Mouse (Mus musculus): ENCODE measurements around the gene Troap. TPM values are rescaled to one million over a fixed set of nuclear protein-coding genes. Genes with fewer than 3 reads are reported as not detected.
"Not testable (repeated sequence)": the region's sequence is repeated elsewhere in the genome, so short reads cannot be mapped to it uniquely, and the experiment has no call there.

Troap gene
- polyA plus RNA-seq, 1 experiment from 2014 or later, result 7.1 TPM

- peaks cover 10% of the 10 kb centered on the region; the same call in 1 of the 2 replicates for H3K27me3 ChIP-seq (ENCODE audit: control insufficient read depth, insufficient read depth, low read length)
- H3K9me3 ChIP-seq (ENCODE audit: control insufficient read depth, low read length), result no peaks in the 10 kb centered on the region
- no peaks in the 10 kb centered on the region for H3K36me3 ChIP-seq (ENCODE audit: control insufficient read depth, insufficient read depth, low read length)
- H3K4me1 ChIP-seq (replicated peaks; ENCODE audit: control insufficient read depth, insufficient read depth), result peaks cover 6% of the 10 kb centered on the region; the same call in 1 of the 2 replicates
- WGBS, result 5% methylated on average over 14 of the region's 14 CpGs
- H3K27ac ChIP-seq (replicated peaks), result no peak overlapping the region
- H3K9ac ChIP-seq (ENCODE audit: low read length), result no peak overlapping the region
- no peak overlapping the region for H3K4me3 ChIP-seq (ENCODE audit: low read depth, low read length)
- peak; percentile 8; the same call in 1 of the 2 replicates for ATAC-seq (ENCODE audit: low FRiP score, low TSS enrichment)
- H3K4me2 ChIP-seq (replicated peaks; ENCODE audit: low read depth), result peak overlapping the region; percentile 62
- TF ChIP-seq EP300 (optimal IDR thresholded peaks at IDR 0.05), result no peak
- TF ChIP-seq CTCF (IDR thresholded peaks at IDR 0.05; ENCODE audit: low read depth), result peak; percentile 78
- peak; percentile 62 for DNase-seq (ENCODE audit: low spot score)
Observed at GRCm38 (mm10) chr15:99056332-99056731, 18.0 kb upstream of the Troap start.

GRCm38 (mm10) chr15:99065557-99066165, 8.7 kb upstream of the Troap start:
- H3K4me2 ChIP-seq (replicated peaks; ENCODE audit: low read depth), result no peak overlapping the region
- WGBS, result 77% methylated on average over 12 of the region's 12 CpGs
- no peaks in the 10 kb centered on the region for H3K9me3 ChIP-seq (ENCODE audit: control insufficient read depth, low read length)
- TF ChIP-seq CTCF (IDR thresholded peaks at IDR 0.05; ENCODE audit: low read depth) (no peak), EP300 (optimal IDR thresholded peaks at IDR 0.05) (no peak)
- no peak overlapping the region for H3K4me3 ChIP-seq (ENCODE audit: low read depth, low read length)
- no peaks in the 10 kb centered on the region; the same call in 1 of the 2 replicates for H3K27me3 ChIP-seq (ENCODE audit: control insufficient read depth, insufficient read depth, low read length)
- ATAC-seq (ENCODE audit: low FRiP score, low TSS enrichment) (no peak), DNase-seq (ENCODE audit: low spot score) (no peak)
- no peaks in the 10 kb centered on the region for H3K36me3 ChIP-seq (ENCODE audit: control insufficient read depth, insufficient read depth, low read length)
- H3K4me1 ChIP-seq (replicated peaks; ENCODE audit: control insufficient read depth, insufficient read depth), result no peaks in the 10 kb centered on the region
- no peak overlapping the region for H3K9ac ChIP-seq (ENCODE audit: low read length)
- no peak overlapping the region for H3K27ac ChIP-seq (replicated peaks)

- Histone ChIP-seq H3K4me3 (ENCODE audit: low read depth, low read length) (no peak overlapping the region), H3K9me3 (ENCODE audit: control insufficient read depth, low read length) (no peaks in the 10 kb centered on the region), H3K27me3 (ENCODE audit: control insufficient read depth, insufficient read depth, low read length) (no peaks in the 10 kb centered on the region), H3K27ac (replicated peaks) (no peak overlapping the region), H3K36me3 (ENCODE audit: control insufficient read depth, insufficient read depth, low read length) (no peaks in the 10 kb centered on the region), H3K4me2 (replicated peaks; ENCODE audit: low read depth) (no peak overlapping the region), H3K9ac (ENCODE audit: low read length) (no peak overlapping the region), H3K4me1 (replicated peaks; ENCODE audit: control insufficient read depth, insufficient read depth) (peaks cover 4% of the 10 kb centered on the region; the same call in 1 of the 2 replicates)
- ATAC-seq (ENCODE audit: low FRiP score, low TSS enrichment) (no peak), DNase-seq (ENCODE audit: low spot score) (no peak)
- TF ChIP-seq CTCF (IDR thresholded peaks at IDR 0.05; ENCODE audit: low read depth) (peak; percentile 45), EP300 (optimal IDR thresholded peaks at IDR 0.05) (no peak)
- 84% methylated on average over 1 of the region's 1 CpGs for WGBS
Observed at GRCm38 (mm10) chr15:99071988-99072387, 2.4 kb upstream of the Troap start.

GRCm38 (mm10) chr15:99074600-99075333, 392 bp downstream of the Troap start:
- ATAC-seq (ENCODE audit: low FRiP score, low TSS enrichment) (peak; percentile 97), DNase-seq (ENCODE audit: low spot score) (peak; percentile 97)
- H3K4me2 ChIP-seq (replicated peaks; ENCODE audit: low read depth), result peak overlapping the region; percentile 85
- peak overlapping the region; percentile 95 for H3K27ac ChIP-seq (replicated peaks)
- under 1% methylated on average over 44 of the region's 44 CpGs for WGBS
- H3K4me1 ChIP-seq (replicated peaks; ENCODE audit: control insufficient read depth, insufficient read depth), result peaks cover 4% of the 10 kb centered on the region; the same call in 1 of the 2 replicates
- H3K4me3 ChIP-seq (ENCODE audit: low read depth, low read length), result peak overlapping the region; percentile 50
- H3K9me3 ChIP-seq (ENCODE audit: control insufficient read depth, low read length), result no peaks in the 10 kb centered on the region
- peak overlapping the region; percentile 68 for H3K9ac ChIP-seq (ENCODE audit: low read length)
- no peaks in the 10 kb centered on the region for H3K27me3 ChIP-seq (ENCODE audit: control insufficient read depth, insufficient read depth, low read length)
- TF ChIP-seq EP300 (optimal IDR thresholded peaks at IDR 0.05) (peak; percentile 96), CTCF (IDR thresholded peaks at IDR 0.05; ENCODE audit: low read depth) (no peak)
- no peaks in the 10 kb centered on the region for H3K36me3 ChIP-seq (ENCODE audit: control insufficient read depth, insufficient read depth, low read length)

GRCm38 (mm10) chr15:99076011-99076410, 1.6 kb downstream of the Troap start:
- 100% methylated on average over 3 of the region's 3 CpGs for WGBS
- H3K9me3 ChIP-seq (ENCODE audit: control insufficient read depth, low read length); H3K36me3 ChIP-seq (ENCODE audit: control insufficient read depth, insufficient read depth, low read length); H3K9ac ChIP-seq (ENCODE audit: low read length); H3K4me2 ChIP-seq (replicated peaks; ENCODE audit: low read depth); H3K27me3 ChIP-seq (ENCODE audit: control insufficient read depth, insufficient read depth, low read length); H3K27ac ChIP-seq (replicated peaks); H3K4me1 ChIP-seq (replicated peaks; ENCODE audit: control insufficient read depth, insufficient read depth); DNase-seq (ENCODE audit: low spot score); ATAC-seq (ENCODE audit: low FRiP score, low TSS enrichment); H3K4me3 ChIP-seq (ENCODE audit: low read depth, low read length): not testable (repeated sequence)

Data from stomach, postnatal 0 days (tissue).